Mouse (Mus musculus) liver, embryonic 15.5 days (tissue): Measurements from ENCODE around the gene Dnmt3a. TPM values are rescaled to one million over a fixed set of nuclear protein-coding genes. Genes with fewer than 3 reads are reported as not detected.

Source experiments
- ATAC-seq: fragments of 200-750 bp; cut with Nextera tagmentation; 2 replicates; pipeline ENCODE4 v1.8.0; 2017; ENCODE audit warnings: moderate number of reproducible peaks, mild to moderate bottlenecking, moderate library complexity; ENCODE audit not compliant: insufficient read depth
- H3K27ac ChIP-seq: fragments of 300-500 bp; sonication (generic); replicated peaks from 2 replicates; pipeline ENCODE4 v1.5.1; 2015; ENCODE audit warnings: mild to moderate bottlenecking, inconsistent platforms
- H3K27me3 ChIP-seq: fragments of 300-500 bp; sonication (generic); 2 replicates; pipeline ENCODE4 v1.6.1; 2015; ENCODE audit warnings: mild to moderate bottlenecking, inconsistent platforms
- H3K36me3 ChIP-seq: fragments of 300-500 bp; sonication (generic); replicated peaks from 2 replicates; pipeline ENCODE4 v1.6.1; 2015; ENCODE audit warnings: moderate library complexity, mild to moderate bottlenecking, inconsistent platforms
- H3K4me1 ChIP-seq: fragments of 300-500 bp; sonication (generic); replicated peaks from 2 replicates; pipeline ENCODE4 v1.6.1; 2015; ENCODE audit warnings: inconsistent platforms
- H3K4me2 ChIP-seq: fragments of 300-500 bp; sonication (generic); 2 replicates; pipeline ENCODE4 v1.6.1; 2015; ENCODE audit warnings: moderate library complexity, mild to moderate bottlenecking, inconsistent platforms
- H3K4me3 ChIP-seq: fragments of 300-500 bp; sonication (generic); replicated peaks from 2 replicates; pipeline ENCODE4 v1.5.1; 2015; ENCODE audit warnings: mild to moderate bottlenecking, inconsistent platforms
- H3K9ac ChIP-seq: fragments of 300-500 bp; sonication (generic); 2 replicates; pipeline ENCODE4 v1.6.1; 2015; ENCODE audit warnings: moderate library complexity, mild to moderate bottlenecking, inconsistent platforms
- H3K9me3 ChIP-seq: fragments of 300-500 bp; sonication (generic); replicated peaks from 2 replicates; pipeline ENCODE4 v1.6.1; 2016; ENCODE audit warnings: inconsistent platforms
- WGBS: fragments of 180-500 bp; shearing (Covaris S2); methylation state at CpG from one replicate; pipeline ENCODE4 v1.1.7; 2015; ENCODE audit warnings: mixed read lengths; ENCODE audit not compliant: insufficient replicate concordance; 5-methylcytosine and 5-hydroxymethylcytosine counted together
- polyA plus RNA-seq: library from polyadenylated mRNA; unstranded; fragments of >200 nt; fragmentation: Nextera tagmentation; extraction: Ambion mirVana; gene quantifications from 2 replicates; pipeline ENCODE4 v1.2.1, GENCODE M21; 2015

Gene Dnmt3a
- polyA plus RNA-seq, 1 experiment from 2014 or later = 21.8 TPM

DNA sequence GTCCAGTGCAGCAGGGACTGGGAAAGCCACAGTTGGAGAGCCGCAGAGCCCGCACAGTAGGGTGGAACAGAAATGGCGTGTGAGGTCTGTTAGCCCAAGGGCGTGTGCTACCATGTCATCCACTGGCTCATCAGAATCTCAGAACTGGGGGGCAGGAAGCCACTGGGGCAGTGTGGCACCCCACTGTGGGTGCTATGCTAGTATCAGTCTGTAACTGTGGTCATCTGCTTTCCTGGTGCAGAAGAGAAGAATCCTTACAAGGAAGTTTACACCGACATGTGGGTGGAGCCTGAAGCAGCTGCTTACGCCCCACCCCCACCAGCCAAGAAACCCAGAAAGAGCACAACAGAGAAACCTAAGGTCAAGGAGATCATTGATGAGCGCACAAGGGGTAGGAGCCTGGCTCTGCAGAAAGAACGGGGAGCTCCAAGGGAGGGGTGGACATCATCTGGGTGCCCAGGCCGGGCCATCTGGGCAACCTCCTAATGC, 91.3 kb downstream of the Dnmt3a start:
- Histone ChIP-seq H3K4me3 (no peak overlapping the region), H3K4me2 (no peak overlapping the region), H3K9me3 (no peaks in the 10 kb centered on the region), H3K27me3 (no peaks in the 10 kb centered on the region), H3K27ac (no peak overlapping the region), H3K36me3 (peaks cover 49% of the 10 kb centered on the region), H3K4me1 (peaks cover 18% of the 10 kb centered on the region), H3K9ac (no peak overlapping the region)
- 69% methylated on average over 9 of the region's 9 CpGs for WGBS
- no peak for ATAC-seq

DNA sequence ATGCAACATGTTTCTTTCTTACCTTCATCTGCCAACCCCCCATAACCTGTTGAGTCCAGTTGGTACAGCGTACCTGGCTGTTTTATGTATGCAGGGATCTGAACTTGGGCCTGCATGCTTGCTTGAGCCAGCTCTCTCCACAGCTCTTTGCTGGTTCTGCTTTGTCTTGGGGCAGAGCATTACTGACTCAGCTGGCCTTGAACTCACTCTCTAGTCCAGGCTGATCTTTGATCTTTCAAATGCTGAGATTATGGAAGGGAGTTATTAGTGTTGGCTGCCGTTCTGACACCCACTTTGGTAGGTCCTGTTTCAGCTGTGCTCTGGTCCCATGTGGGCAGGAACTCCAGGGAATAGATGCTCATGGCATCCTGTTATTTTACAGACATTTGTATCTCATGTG, 93.0 kb downstream of the Dnmt3a start:
- Histone ChIP-seq H3K4me2 (no peak overlapping the region), H3K4me3 (no peak overlapping the region), H3K27me3 (no peaks in the 10 kb centered on the region), H3K36me3 (peaks cover 61% of the 10 kb centered on the region), H3K27ac (no peak overlapping the region), H3K9ac (no peak overlapping the region), H3K9me3 (no peaks in the 10 kb centered on the region), H3K4me1 (peaks cover under 1% of the 10 kb centered on the region; the same call in 1 of the 2 replicates)
- no peak for ATAC-seq
- 71% methylated on average over 2 of the region's 2 CpGs for WGBS

DNA sequence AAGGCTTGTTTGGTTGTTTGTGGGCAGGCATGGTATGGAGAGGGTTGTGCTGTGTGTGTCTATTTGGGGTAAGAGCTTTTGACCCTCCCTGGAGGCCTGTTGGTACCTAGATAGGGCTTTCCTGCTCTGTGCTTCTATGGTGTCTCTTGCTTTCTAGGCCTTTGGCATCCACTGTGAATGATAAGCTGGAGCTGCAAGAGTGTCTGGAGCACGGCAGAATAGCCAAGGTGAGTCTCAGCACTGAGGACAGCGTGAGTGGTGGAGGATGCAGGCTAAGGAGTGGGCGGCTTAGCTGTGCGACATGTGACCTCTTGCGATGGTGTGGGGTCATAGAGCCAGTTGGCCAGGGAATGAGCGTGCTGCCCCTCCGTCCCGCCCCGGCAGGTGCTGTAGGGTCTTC, 99.6 kb downstream of the Dnmt3a start:
- peaks cover 49% of the 10 kb centered on the region for H3K36me3 ChIP-seq
- 74% methylated on average over 9 of the region's 9 CpGs for WGBS
- H3K9ac ChIP-seq = no peak overlapping the region
- H3K4me3 ChIP-seq = no peak overlapping the region
- no peak overlapping the region for H3K27ac ChIP-seq
- no peak for ATAC-seq
- H3K9me3 ChIP-seq = no peaks in the 10 kb centered on the region
- H3K4me1 ChIP-seq = no peaks in the 10 kb centered on the region
- H3K27me3 ChIP-seq = no peaks in the 10 kb centered on the region
- no peak overlapping the region for H3K4me2 ChIP-seq

DNA sequence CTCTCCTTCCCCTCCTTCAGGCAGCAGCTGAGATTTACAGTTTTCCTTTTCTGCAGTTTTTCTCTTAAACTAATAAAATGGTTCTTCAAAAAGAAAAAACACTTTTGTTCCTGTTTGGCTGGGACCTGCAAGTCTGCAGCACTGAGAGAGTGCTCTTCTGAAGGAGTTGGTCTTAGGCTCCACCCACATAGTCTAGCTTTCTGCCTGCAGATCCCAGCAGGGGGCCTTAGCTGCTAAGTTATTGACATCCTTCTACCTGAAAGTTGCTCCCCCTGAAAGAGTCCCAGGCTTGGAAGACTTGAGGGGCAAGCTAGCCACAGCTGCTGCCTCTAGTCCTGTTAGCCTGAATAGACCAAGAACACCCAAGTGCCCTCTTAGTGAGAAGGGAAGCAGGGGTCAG, 100.5 kb downstream of the Dnmt3a start:
- H3K27me3 ChIP-seq = no peaks in the 10 kb centered on the region
- no peak overlapping the region for H3K4me2 ChIP-seq
- no peak overlapping the region for H3K27ac ChIP-seq
- no peaks in the 10 kb centered on the region for H3K4me1 ChIP-seq
- H3K9ac ChIP-seq = no peak overlapping the region
- no peak overlapping the region for H3K4me3 ChIP-seq
- peaks cover 47% of the 10 kb centered on the region for H3K36me3 ChIP-seq
- ATAC-seq = no peak
- no peaks in the 10 kb centered on the region for H3K9me3 ChIP-seq

DNA sequence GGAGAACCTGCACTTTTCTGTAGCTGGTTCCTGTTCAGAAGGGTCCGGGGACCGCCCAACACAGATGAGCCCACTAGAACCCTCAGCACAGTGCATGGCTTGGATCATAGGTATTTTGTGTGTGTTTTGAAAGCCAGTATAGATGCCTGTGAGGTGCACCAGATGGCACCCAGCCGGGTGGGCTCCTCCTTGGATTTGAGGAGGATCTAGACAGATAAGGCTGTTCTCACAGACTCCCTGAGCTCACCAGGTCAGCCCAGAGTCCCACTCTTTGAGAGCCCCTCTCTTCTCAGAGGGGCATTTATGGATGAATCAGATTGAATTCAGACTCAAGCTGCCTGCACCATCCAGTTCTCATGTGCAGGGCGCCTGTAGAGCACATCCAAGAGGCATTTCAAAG, 101.2 kb downstream of the Dnmt3a start:
- Histone ChIP-seq H3K4me3 (no peak overlapping the region), H3K4me2 (no peak overlapping the region), H3K9me3 (no peaks in the 10 kb centered on the region), H3K4me1 (peaks cover 3% of the 10 kb centered on the region; the same call in 1 of the 2 replicates), H3K36me3 (peaks cover 40% of the 10 kb centered on the region), H3K27me3 (no peaks in the 10 kb centered on the region), H3K9ac (no peak overlapping the region), H3K27ac (no peak overlapping the region)
- ATAC-seq = no peak
- WGBS = 64% methylated on average over 4 of the region's 4 CpGs

DNA sequence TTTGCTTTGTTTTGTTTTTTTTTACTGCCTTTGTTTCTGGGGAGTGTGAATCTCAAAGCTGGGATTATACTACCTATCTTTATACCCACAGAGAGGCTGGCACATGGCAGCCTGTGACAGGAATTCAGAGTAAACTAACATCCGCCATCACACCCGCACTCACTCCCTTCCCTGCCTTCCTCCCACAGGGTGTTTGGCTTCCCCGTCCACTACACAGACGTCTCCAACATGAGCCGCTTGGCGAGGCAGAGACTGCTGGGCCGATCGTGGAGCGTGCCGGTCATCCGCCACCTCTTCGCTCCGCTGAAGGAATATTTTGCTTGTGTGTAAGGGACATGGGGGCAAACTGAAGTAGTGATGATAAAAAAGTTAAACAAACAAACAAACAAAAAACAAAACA, 101.6 kb downstream of the Dnmt3a start:
- no peaks in the 10 kb centered on the region for H3K27me3 ChIP-seq
- WGBS = 77% methylated on average over 13 of the region's 13 CpGs
- no peak overlapping the region for H3K9ac ChIP-seq
- peaks cover 36% of the 10 kb centered on the region for H3K36me3 ChIP-seq
- ATAC-seq = no peak
- H3K4me1 ChIP-seq = peaks cover 7% of the 10 kb centered on the region; the same call in 1 of the 2 replicates
- H3K9me3 ChIP-seq = no peaks in the 10 kb centered on the region
- no peak overlapping the region for H3K4me2 ChIP-seq
- H3K4me3 ChIP-seq = no peak overlapping the region
- no peak overlapping the region for H3K27ac ChIP-seq

DNA sequence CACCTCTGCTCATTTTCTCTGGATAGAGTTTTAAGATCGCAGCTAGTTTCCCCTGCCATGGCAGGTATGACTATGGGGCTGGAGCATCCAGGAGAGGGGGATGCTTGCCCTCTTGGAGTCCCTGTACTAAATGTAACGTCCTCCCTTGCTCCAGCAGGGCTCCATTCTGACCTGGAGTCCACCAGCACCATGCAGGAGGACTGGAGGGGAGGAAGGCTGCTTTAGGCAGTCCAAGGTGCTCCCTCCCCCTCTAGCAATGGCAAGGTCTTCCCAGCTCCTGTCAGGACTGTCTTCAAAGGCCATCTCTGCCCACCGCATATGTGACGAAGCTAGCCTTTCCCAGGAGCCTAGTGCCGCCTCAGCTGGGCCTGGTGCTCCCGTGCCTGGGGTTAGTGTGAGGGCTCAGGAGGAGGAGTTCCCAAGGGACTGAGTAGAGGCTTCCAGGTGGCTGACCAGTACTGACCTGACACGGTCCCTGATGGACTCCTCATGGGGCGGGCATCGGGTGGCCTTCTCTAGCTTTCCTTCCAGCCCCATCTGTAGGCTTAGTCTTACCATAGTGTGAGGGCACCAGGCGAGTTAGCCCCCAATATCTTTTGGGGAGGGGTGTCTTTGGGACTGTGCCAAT, 104.8 kb downstream of the Dnmt3a start:
- ATAC-seq = 0 out of 2 replicates have a peak, but pooled peaks have one; percentile 22
- WGBS = 64% methylated on average over 10 of the region's 10 CpGs

DNA sequence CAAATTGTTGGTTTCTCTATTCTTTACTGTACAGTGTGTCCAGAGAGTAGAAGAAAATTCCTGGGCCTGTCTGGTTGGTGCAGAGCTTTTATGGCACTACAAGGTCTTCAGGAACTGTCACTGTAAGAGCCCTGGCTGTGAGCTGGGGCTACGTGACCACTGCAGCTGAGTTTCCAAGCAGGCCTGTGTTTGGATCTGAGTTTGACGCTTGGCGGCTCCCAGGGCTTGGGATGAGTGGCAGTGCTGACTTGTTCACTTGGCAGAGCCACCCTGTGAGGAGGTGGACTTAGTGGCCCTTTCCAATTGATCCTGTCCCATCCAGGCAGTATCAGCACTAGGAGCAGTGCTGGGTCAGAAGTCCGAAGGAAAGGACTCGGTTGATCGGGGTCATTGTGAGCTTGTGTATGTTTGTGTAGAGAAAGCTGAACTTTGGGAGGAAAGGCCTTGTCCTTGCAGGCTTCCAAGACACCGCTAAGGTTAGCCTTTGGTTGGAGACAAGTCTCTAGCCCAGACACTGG, 106.1 kb downstream of the Dnmt3a start:
- H3K27me3 ChIP-seq = no peaks in the 10 kb centered on the region
- ATAC-seq = 0 out of 2 replicates have a peak, but pooled peaks have one; percentile 39
- H3K4me1 ChIP-seq = peaks cover 7% of the 10 kb centered on the region; the same call in 1 of the 2 replicates
- no peak overlapping the region for H3K9ac ChIP-seq
- H3K4me3 ChIP-seq = no peak overlapping the region
- no peak overlapping the region for H3K27ac ChIP-seq
- WGBS = 74% methylated on average over 7 of the region's 7 CpGs
- no peaks in the 10 kb centered on the region for H3K9me3 ChIP-seq
- H3K4me2 ChIP-seq = no peak overlapping the region
- H3K36me3 ChIP-seq = peaks cover 9% of the 10 kb centered on the region

More for the DNA sequence above, 104.8 kb downstream of the Dnmt3a start:
- no peaks in the 10 kb centered on the region for H3K9me3 ChIP-seq
- no peak overlapping the region for H3K4me3 ChIP-seq
- peaks cover 19% of the 10 kb centered on the region for H3K36me3 ChIP-seq
- H3K4me1 ChIP-seq = peaks cover 7% of the 10 kb centered on the region; the same call in 1 of the 2 replicates
- H3K4me2 ChIP-seq = no peak overlapping the region
- no peak overlapping the region for H3K27ac ChIP-seq
- H3K9ac ChIP-seq = no peak overlapping the region
- no peaks in the 10 kb centered on the region for H3K27me3 ChIP-seq

DNA sequence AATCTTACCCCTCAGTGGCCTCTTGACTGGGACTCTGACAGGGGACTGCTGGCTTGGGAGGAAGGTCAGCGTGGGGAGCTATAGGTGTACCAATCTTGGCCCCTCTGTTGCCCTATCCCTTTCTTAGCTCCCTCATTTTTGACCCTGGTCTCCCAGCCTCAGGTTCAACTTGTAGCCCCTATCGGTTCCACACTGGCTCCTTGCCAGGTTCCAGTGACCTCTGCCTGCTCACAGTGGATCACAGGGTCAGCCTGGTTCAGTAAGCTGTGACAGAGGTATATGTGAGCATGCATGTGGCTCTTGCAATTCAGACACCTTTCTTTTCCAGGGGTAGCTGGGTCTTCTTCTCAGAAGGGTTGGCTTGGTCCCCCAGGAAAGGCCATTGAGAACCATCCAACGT, 110.0 kb downstream of the Dnmt3a start:
- 63% methylated on average over 3 of the region's 3 CpGs for WGBS
- no peaks in the 10 kb centered on the region for H3K36me3 ChIP-seq
- H3K9me3 ChIP-seq = no peaks in the 10 kb centered on the region
- ATAC-seq = no peak
- no peak overlapping the region for H3K9ac ChIP-seq
- no peaks in the 10 kb centered on the region for H3K27me3 ChIP-seq
- H3K4me2 ChIP-seq = no peak overlapping the region
- H3K4me1 ChIP-seq = peaks cover 12% of the 10 kb centered on the region; the same call in 1 of the 2 replicates
- H3K27ac ChIP-seq = no peak overlapping the region
- no peak overlapping the region for H3K4me3 ChIP-seq

DNA sequence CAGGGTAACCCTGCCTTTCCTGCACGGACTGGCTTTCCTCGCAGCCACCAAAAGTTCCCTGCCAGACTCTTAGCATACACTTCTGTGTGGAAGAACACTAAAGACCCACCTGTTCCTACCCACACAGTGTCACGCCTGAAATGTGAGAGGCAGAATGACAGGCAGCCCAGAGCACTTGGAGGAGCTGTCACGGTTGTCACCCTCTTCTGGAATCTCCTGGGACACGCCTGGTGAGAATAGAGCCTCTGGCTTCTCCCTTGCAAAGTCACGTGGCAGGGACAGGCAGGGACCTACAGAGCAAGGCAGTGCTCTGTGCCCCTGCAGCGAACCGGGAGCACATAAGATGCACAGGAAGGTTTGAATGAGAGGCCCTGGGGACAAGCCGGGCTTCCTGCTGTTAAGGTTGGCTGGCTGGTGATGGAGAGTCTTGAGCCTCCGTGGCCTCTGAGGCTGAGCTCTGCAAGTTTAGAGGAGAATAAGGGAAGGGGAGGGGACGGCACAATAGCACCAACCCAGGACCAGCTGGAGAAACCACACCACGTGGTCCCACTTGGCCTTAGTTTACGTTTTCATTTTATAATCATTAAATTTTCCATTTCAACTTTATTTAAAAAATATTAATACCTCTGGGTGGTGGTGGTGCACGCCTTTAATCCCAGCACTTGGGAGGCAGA, 112.0 kb downstream of the Dnmt3a start:
- Histone ChIP-seq H3K9me3 (no peaks in the 10 kb centered on the region), H3K27ac (no peak overlapping the region), H3K4me1 (0 out of 2 replicates have a peak, but pooled peaks cover 5% of the 10 kb centered on the region), H3K4me3 (no peak overlapping the region), H3K9ac (no peak overlapping the region), H3K4me2 (no peak overlapping the region), H3K36me3 (no peaks in the 10 kb centered on the region), H3K27me3 (no peaks in the 10 kb centered on the region)
- 32% methylated on average over 14 of the region's 14 CpGs for WGBS
- ATAC-seq = no peak

DNA sequence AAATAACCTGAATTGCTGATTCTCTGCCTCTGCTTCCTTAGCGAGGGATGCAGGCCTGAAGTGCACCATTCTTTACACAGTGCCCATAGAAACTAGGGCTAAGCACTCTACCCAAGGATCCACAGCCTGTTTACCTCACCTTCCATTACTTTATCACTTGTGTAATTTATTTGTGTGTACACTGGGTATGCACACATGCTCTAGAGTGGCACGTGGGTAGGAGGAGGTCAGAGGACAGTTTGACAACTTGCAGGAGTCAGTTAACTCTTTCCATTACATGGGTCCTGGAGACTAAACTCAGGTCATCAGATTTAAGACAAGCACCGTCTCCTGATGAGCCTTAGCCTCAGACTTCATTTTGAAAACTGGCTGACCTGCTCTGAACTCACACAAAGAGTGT, 112.8 kb downstream of the Dnmt3a start:
- no peak overlapping the region for H3K27ac ChIP-seq
- 48% methylated on average over 3 of the region's 3 CpGs for WGBS
- ATAC-seq = no peak
- no peak overlapping the region for H3K9ac ChIP-seq
- 0 out of 2 replicates have a peak, but pooled peaks cover 5% of the 10 kb centered on the region for H3K4me1 ChIP-seq
- no peaks in the 10 kb centered on the region for H3K27me3 ChIP-seq
- no peaks in the 10 kb centered on the region for H3K9me3 ChIP-seq
- H3K36me3 ChIP-seq = no peaks in the 10 kb centered on the region
- no peak overlapping the region for H3K4me3 ChIP-seq
- H3K4me2 ChIP-seq = no peak overlapping the region
